Mouse (Mus musculus) spleen, adult 2 months (tissue): ENCODE measurements around the gene Rrn3.

Experiments used
- CTCF ChIP-seq: fragments of 200-500 bp; IDR thresholded peaks from 2 replicates; pipeline ENCODE4 v1.5.1; 2011; ENCODE audit warnings: mild to moderate bottlenecking, inconsistent platforms; ENCODE audit not compliant: insufficient read depth, insufficient read length, insufficient replicate concordance; ENCODE audit errors: extremely low read depth
- POLR2A ChIP-seq: fragments of 200-500 bp; IDR thresholded peaks from 2 replicates; pipeline ENCODE4 v1.6.1; 2011; ENCODE audit warnings: low read depth, low read length, inconsistent platforms

- TF ChIP-seq CTCF (no peak), POLR2A (no peak)
Measured at GRCm38 (mm10) chr16:13740844-13741243, 39.7 kb upstream of the Rrn3 start.
